Mouse (Mus musculus): Measurements from ENCODE around the gene Dctn2. TPM values are rescaled to one million over a fixed set of nuclear protein-coding genes. Genes with fewer than 3 reads are reported as not detected.

Dctn2 gene
- polyA plus RNA-seq, 1 experiment: 121 TPM

DNA sequence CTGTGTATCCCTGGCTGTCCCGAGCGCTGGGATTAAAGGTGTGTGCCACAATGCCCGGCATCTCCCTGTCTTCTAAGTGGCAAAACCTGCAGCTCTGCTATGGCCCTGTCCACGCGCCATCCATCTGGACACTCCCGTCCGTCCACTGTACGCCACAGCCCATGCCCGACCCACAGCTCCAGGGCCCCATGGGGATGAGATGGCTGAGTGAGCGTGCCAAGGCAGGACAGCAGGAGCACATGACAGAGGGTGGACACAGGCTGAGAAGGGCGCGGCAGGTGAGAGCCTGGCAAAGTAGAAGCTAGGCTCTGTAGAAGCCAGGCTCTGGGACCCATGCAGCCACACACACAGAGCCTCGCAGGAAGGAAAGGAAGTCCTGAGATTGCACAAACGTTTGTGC is 34.4 kb upstream of the Dctn2 start:
- TF ChIP-seq CTCF (IDR thresholded peaks at IDR 0.05; ENCODE audit: low read depth, low read length) (no peak), POLR2A (IDR thresholded peaks at IDR 0.05; ENCODE audit: borderline replicate concordance, low read depth, low read length) (no peak)
- no peak overlapping the region for H3K27ac ChIP-seq (ENCODE audit: insufficient read depth, low read depth, low read length)
- H3K4me1 ChIP-seq (ENCODE audit: control insufficient read depth, insufficient read depth, low read length): peaks cover 13% of the 10 kb centered on the region
- H3K4me3 ChIP-seq (ENCODE audit: insufficient read depth, low read length): no peak overlapping the region

DNA sequence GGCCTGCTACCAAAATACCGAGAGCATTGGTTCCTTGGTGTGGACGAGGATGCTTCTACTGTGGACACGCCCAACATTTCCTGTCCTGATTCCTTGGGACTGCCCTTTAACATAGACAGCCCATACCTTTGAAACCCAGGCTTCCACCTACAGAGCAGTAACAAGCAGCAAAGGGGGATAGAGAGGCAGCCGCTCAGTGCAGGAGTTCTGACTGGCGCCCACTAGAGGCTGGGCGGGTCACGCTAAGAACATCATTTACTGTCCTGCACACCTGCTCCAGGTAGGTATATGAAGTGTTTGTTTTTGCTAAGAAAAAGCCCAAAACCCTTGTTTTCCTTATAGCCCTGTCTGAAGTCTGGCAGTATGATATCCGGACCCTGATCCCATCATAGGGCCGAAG is 33.0 kb upstream of the Dctn2 start:
- Histone ChIP-seq H3K27ac (ENCODE audit: insufficient read depth, low read depth, low read length) (no peak overlapping the region), H3K4me3 (ENCODE audit: insufficient read depth, low read length) (no peak overlapping the region), H3K4me1 (ENCODE audit: control insufficient read depth, insufficient read depth, low read length) (no peaks in the 10 kb centered on the region)
- TF ChIP-seq POLR2A (IDR thresholded peaks at IDR 0.05; ENCODE audit: borderline replicate concordance, low read depth, low read length): no peak
- TF ChIP-seq CTCF (IDR thresholded peaks at IDR 0.05; ENCODE audit: low read depth, low read length): no peak

DNA sequence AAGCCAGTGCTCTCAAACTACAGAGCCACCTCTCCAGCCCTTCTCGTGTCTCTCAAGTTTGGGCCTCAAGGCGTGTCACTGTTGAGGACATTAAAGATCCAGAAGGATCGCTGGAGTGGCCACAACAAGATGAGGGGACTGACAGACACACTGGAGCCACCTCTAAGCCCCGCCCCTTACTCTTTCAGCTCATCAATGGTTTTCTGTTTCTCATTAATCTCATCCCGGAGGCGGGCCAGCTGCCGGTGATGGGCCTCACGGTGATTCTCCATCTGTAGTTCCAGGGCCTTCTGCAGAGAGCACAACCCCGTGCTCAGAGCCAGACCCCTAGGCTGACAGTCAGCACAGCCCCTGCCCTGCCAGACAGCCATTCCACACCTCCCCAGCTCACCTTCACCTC is 29.6 kb upstream of the Dctn2 start:
- Histone ChIP-seq H3K4me3 (ENCODE audit: insufficient read depth, low read length) (no peak overlapping the region), H3K4me1 (ENCODE audit: control insufficient read depth, insufficient read depth, low read length) (no peaks in the 10 kb centered on the region), H3K27ac (ENCODE audit: insufficient read depth, low read depth, low read length) (no peak overlapping the region)
- no peak for TF ChIP-seq CTCF (IDR thresholded peaks at IDR 0.05; ENCODE audit: low read depth, low read length)
- TF ChIP-seq POLR2A (IDR thresholded peaks at IDR 0.05; ENCODE audit: borderline replicate concordance, low read depth, low read length): no peak

DNA sequence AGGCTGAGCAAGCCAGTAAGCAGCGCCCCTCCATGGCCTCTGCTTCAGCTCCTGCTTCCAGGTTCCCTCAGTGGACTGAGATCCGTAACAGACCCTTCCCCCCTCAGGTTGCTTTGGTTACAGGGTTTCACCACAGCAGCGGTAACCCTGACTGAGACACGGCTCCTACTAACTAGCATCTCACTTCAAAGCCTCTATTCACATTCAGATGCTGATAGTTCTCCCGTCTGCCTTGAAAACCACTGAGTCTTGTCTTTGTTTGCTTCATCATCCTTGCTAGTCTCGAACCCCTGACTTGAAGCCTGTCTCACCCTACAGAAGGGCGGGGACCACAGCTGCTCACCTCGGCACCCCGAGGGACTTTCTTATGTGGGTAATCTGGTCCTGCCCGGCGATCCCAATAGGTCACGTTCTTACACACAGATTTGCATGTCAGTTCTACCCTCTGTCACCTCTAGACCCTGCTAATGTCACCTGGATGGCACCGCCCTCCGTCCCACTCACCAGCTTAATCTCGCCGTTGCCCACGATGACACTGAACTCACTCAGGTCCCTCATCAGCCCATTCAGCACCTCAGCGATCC is 27.8 kb upstream of the Dctn2 start:
- H3K4me3 ChIP-seq (ENCODE audit: insufficient read depth, low read length): no peak overlapping the region
- H3K4me1 ChIP-seq (ENCODE audit: control insufficient read depth, insufficient read depth, low read length): no peaks in the 10 kb centered on the region
- TF ChIP-seq CTCF (IDR thresholded peaks at IDR 0.05; ENCODE audit: low read depth, low read length): no peak
- no peak overlapping the region for H3K27ac ChIP-seq (ENCODE audit: insufficient read depth, low read depth, low read length)

DNA sequence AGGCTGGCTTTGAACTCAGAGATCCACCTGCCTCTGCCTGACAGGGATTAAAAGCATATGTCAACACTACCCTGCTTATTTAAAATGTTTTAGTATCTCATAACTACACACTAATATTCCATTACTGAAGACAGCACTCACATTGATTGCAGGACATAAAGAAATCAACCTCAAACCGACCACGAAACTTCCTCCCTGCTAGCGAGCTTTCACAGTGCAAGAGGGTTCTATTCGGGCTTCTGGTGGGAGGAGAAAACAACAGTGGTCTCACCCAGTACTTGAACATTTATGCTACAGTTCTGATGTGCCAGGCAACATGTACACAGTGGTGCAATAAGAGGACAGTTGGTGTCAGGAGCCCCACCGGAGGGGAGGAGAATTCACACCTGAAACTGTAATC is 15.4 kb upstream of the Dctn2 start:
- no peak for TF ChIP-seq POLR2A (IDR thresholded peaks at IDR 0.05; ENCODE audit: borderline replicate concordance, low read depth, low read length)
- no peak for TF ChIP-seq CTCF (IDR thresholded peaks at IDR 0.05; ENCODE audit: low read depth, low read length)
- Histone ChIP-seq H3K4me3 (ENCODE audit: insufficient read depth, low read length) (no peak overlapping the region), H3K27ac (ENCODE audit: insufficient read depth, low read depth, low read length) (no peak overlapping the region), H3K4me1 (ENCODE audit: control insufficient read depth, insufficient read depth, low read length) (no peaks in the 10 kb centered on the region)

DNA sequence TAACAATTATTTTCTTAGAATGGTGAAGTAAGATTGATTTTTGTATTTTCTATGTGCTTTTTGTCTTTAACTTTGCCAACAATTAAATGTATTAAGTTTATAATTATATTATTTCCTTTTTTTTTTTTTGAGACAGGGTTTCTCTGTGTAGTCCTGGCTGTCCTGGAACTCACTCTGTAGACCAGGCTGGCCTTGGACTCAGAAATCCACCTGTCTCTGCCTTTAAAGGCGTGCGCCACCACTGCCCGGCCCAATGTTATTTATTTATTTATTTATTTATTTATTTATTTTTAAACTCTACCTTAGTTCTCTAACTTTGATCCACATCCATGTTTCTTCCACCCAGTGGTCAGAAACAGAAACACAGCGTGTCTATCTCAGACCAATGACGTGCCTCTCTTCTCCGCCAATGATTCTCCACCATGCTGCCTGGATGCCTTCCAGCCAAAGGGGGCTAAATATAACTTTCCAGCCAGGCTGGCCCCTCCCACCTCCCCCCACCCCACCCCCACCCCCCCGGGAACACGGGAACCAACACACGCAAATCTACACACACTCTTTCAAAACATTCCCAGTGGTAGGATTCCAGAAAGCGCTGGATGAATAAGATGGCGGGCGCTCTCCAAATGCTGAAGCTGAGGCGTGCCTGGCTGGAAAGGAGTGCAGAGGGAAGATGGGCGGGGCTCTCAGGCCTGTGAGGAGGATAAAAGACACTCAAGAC is 10.4 kb upstream of the Dctn2 start:
- Histone ChIP-seq H3K27ac (ENCODE audit: insufficient read depth, low read depth, low read length) (no peak overlapping the region), H3K4me3 (ENCODE audit: insufficient read depth, low read length) (no peak overlapping the region), H3K4me1 (ENCODE audit: control insufficient read depth, insufficient read depth, low read length) (peaks cover 8% of the 10 kb centered on the region)
- TF ChIP-seq CTCF (IDR thresholded peaks at IDR 0.05; ENCODE audit: low read depth, low read length) (no peak), POLR2A (IDR thresholded peaks at IDR 0.05; ENCODE audit: borderline replicate concordance, low read depth, low read length) (no peak)

DNA sequence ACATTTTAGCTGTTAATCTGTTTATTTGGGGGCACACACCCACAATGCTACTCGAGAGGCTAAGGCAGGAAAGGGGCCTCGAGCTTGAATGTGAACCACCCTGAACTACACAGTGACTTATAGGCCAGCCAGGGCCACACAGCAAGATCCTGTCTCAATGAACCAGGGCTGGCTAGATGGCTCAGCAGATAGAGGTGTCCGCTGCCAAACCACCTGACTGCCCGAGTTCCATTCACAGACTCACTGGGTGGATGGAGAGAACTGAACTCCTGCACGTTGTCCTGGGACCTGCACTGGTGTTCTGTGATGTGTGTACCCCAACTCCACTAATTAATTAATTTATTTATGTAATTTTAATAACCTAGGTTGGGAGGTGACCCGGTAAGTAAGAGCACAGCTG is 8.4 kb upstream of the Dctn2 start:
- Histone ChIP-seq H3K4me1 (ENCODE audit: control insufficient read depth, insufficient read depth, low read length) (peaks cover 8% of the 10 kb centered on the region), H3K27ac (ENCODE audit: insufficient read depth, low read depth, low read length) (no peak overlapping the region), H3K4me3 (ENCODE audit: insufficient read depth, low read length) (no peak overlapping the region)
- TF ChIP-seq POLR2A (IDR thresholded peaks at IDR 0.05; ENCODE audit: borderline replicate concordance, low read depth, low read length) (no peak), CTCF (IDR thresholded peaks at IDR 0.05; ENCODE audit: low read depth, low read length) (no peak)

DNA sequence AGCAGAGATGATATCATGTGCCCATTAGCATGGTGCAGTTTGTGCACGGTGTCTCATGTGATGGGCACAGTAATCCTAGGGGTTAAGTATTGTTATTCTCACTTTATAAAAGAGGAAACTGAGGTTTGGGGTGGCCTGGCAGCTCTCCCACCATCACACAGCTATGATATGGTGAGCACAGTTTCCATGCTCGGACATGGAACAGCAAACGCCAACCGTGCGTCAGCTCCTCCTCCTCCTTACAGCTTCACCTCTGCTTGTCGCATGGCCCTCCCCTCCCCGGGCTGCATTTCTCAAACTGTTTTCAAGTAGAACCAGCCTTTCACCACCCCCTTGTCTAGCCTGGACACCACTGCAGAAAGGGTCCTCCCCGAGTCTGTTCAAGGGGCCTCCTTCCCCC is 7.7 kb upstream of the Dctn2 start:
- Histone ChIP-seq H3K4me1 (ENCODE audit: control insufficient read depth, insufficient read depth, low read length) (peaks cover 8% of the 10 kb centered on the region), H3K27ac (ENCODE audit: insufficient read depth, low read depth, low read length) (no peak overlapping the region), H3K4me3 (ENCODE audit: insufficient read depth, low read length) (no peak overlapping the region)
- TF ChIP-seq CTCF (IDR thresholded peaks at IDR 0.05; ENCODE audit: low read depth, low read length) (no peak), POLR2A (IDR thresholded peaks at IDR 0.05; ENCODE audit: borderline replicate concordance, low read depth, low read length) (no peak)

DNA sequence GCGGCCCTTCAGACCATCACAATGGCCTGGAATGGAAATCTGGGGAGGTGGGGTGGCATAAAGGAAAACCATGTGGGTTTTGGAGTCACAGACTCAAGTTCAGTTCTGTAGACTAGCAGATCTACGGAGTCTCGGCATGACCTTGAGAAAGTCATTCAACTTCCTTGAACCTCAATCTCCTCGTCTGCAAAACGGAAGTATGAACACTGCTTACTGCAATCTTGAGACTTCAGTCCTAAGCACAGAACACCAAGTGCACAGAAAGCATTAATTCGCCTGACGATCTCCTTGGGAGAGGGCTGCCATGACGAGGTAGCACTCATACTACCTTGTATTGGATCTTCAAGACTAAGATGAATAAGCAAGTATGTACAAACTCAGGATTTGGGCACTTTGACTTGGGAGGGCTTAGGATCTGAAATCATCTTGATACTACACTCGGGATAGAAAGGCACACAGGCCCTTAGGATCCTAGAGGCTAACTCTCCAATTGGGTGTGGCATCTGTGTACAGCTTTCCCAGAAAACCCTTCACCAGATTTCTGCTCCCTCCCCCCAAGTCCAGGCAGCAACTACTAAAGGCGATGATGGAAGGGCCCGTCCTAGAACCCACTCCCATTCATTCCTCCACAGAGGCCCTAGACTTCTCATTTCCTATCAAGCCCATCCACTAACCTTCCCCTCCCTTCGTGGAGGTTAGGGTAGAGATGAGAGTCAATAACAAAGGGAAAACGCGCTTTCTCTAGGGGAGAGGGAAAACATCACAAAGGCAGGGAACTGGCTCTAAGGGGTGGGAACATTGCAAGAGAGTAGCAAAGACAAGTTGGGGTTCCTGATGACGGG is 4.2 kb upstream of the Dctn2 start:
- H3K27ac ChIP-seq (ENCODE audit: insufficient read depth, low read depth, low read length): no peak overlapping the region
- no peak overlapping the region for H3K4me3 ChIP-seq (ENCODE audit: insufficient read depth, low read length)
- peaks cover 8% of the 10 kb centered on the region for H3K4me1 ChIP-seq (ENCODE audit: control insufficient read depth, insufficient read depth, low read length)
- no peak for TF ChIP-seq CTCF (IDR thresholded peaks at IDR 0.05; ENCODE audit: low read depth, low read length)
- TF ChIP-seq POLR2A (IDR thresholded peaks at IDR 0.05; ENCODE audit: borderline replicate concordance, low read depth, low read length): no peak

All from bone marrow macrophage, adult 2 months (primary cell).